Mouse (Mus musculus) heart, postnatal 0 days (tissue): Measurements from ENCODE around the gene Rbm20.

ENCODE experiments used
- CTCF ChIP-seq: IDR thresholded peaks from 2 replicates; pipeline ENCODE4 v1.5.1; 2016; ENCODE audit warnings: antibody characterized with exemption, control low read depth, low read depth
- EP300 ChIP-seq: IDR thresholded peaks from 2 replicates; pipeline ENCODE4 v1.6.1; 2016; ENCODE audit warnings: antibody characterized with exemption, low read depth

GRCm38 (mm10) chr19:53898970-53899900 is 222.1 kb downstream of the Rbm20 start:
- TF ChIP-seq CTCF (no peak), EP300 (no peak)
